In the genomic region with DNA sequence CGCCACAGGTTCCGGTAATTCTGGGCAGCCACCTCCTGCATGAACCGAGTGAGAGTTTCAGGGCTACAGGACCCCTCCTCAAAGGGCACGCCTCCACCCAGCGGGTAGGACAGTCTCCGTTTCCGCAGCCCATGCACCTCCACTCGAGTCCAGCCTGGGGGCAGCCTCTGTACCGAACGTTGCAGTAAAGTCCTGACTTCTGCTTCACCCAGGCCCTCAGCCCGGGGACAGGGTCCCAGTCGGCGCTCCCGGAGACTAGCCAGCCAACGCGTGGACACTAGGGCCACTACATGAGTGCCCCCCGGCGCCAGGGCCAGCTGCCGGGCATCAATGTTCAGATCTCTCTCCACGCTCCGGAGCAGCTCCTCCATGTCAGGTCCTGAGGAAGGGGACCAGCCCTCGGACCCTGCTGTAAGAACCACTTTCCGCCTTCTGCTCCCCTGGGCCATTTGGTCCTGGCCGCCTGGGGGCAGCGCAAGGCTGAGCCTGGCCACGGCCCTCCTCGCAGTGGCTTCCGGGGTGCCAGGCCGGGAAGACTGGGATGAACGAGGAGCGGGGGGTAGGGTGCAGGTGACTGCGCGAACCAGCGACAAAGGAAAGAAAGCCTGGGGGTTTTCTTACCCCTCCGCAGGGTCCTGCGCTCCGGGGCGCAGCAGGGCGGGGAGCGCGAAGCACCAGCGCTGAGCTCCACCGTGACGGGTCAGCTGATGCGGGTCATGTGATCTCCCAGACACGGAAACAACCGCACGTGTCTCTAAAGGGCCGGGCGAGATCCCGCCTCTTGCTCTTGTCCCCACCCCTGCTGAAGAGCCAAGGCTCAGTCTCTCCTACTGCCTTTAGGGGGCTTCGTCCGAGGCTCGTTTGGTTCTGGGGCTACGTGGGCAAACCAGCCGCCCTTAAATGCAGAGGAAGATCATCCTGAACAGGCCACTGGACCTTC, we compare ENCODE assay signal across 8 mouse cellular contexts. TPM values are rescaled to one million over a fixed set of nuclear protein-coding genes. Genes with fewer than 3 reads are reported as not detected.
A peak's percentile ranks its signal among the peaks of the same experiment; 100 is the strongest.
DNase-seq lines count a peak whose midpoint lies in the region; ATAC-seq and TF ChIP-seq lines count a peak whose summit lies in the region.

Gene Wdr81, minus strand, starts transcription at position 727 of the 940 bp plus-strand sequence.

- H3K9me3 ChIP-seq in heart, embryonic 10.5 days, result no peaks in the 10 kb centered on the region
- H3K9me3 ChIP-seq in kidney, embryonic 14.5 days (ENCODE audit: control insufficient read depth, low read length), result no peaks in the 10 kb centered on the region
- no peaks in the 10 kb centered on the region for H3K9me3 ChIP-seq in limb, embryonic 15.5 days
- H3K9me3 ChIP-seq in midbrain, postnatal 0 days (ENCODE audit: low read length), result no peaks in the 10 kb centered on the region

- H3K9ac ChIP-seq in kidney, embryonic 14.5 days (ENCODE audit: low read depth, low read length), result peak within 1 kb of the TSS; percentile 59
- H3K9ac ChIP-seq in limb, embryonic 15.5 days, result peak within 1 kb of the TSS; percentile 56
- peak within 1 kb of the TSS; percentile 75 for H3K9ac ChIP-seq in midbrain, postnatal 0 days (replicated peaks; ENCODE audit: low read length, poor library complexity, severe bottlenecking)

- H3K4me3 ChIP-seq in heart, embryonic 10.5 days, result peak within 1 kb of the TSS; percentile 75
- H3K4me3 ChIP-seq in kidney, embryonic 14.5 days (ENCODE audit: low read length), result peak within 1 kb of the TSS; percentile 62
- peak within 1 kb of the TSS; percentile 72 for H3K4me3 ChIP-seq in limb, embryonic 15.5 days
- H3K4me3 ChIP-seq in midbrain, postnatal 0 days (ENCODE audit: low read depth, low read length), result peak within 1 kb of the TSS; percentile 73

- 0 out of 2 replicates have a peak, but pooled peaks have one; percentile 11 for TF ChIP-seq POLR2A in brain, embryonic 14.5 days (IDR thresholded peaks at IDR 0.05; ENCODE audit: borderline replicate concordance, extremely low read depth, insufficient read depth, insufficient read length, poor library complexity, severe bottlenecking)

- peak; percentile 73 for ATAC-seq in erythroblast, adult 5-6 weeks (replicated peaks; ENCODE audit: low FRiP score, poor library complexity, severe bottlenecking)
- peak; percentile 93 for ATAC-seq in kidney, embryonic 14.5 days (ENCODE audit: low FRiP score, low TSS enrichment)
- ATAC-seq in limb, embryonic 15.5 days (ENCODE audit: insufficient number of reproducible peaks, low FRiP score, low TSS enrichment, low read depth), result peak; percentile 93
- peak; percentile 91 for ATAC-seq in midbrain, postnatal 0 days (ENCODE audit: low FRiP score)

- 3% methylated on average over 56 of the region's 56 CpGs for WGBS in heart, embryonic 10.5 days
- 2% methylated on average over 56 of the region's 56 CpGs for WGBS in kidney, embryonic 14.5 days
- 1% methylated on average over 56 of the region's 56 CpGs for WGBS in limb, embryonic 15.5 days
- WGBS in midbrain, postnatal 0 days, result 3% methylated on average over 54 of the region's 56 CpGs

- H3K27me3 ChIP-seq in heart, embryonic 10.5 days (ENCODE audit: insufficient read depth, poor library complexity, severe bottlenecking), result no peaks in the 10 kb centered on the region
- no peaks in the 10 kb centered on the region for H3K27me3 ChIP-seq in kidney, embryonic 14.5 days (ENCODE audit: control insufficient read depth, insufficient read depth, low read length)
- no peaks in the 10 kb centered on the region for H3K27me3 ChIP-seq in limb, embryonic 15.5 days
- H3K27me3 ChIP-seq in midbrain, postnatal 0 days (ENCODE audit: insufficient read depth, low read length), result no peaks in the 10 kb centered on the region

- TF ChIP-seq CTCF in brain, embryonic 14.5 days (IDR thresholded peaks at IDR 0.05; ENCODE audit: borderline replicate concordance, extremely low read depth, insufficient read depth, insufficient read length), result peak; percentile 46; the same call in 1 of the 2 replicates
- TF ChIP-seq CTCF in midbrain, postnatal 0 days (IDR thresholded peaks at IDR 0.05), result peak; percentile 51

- peak; percentile 91 for DNase-seq in CD4-positive helper T cell, adult 2 months (ENCODE audit: low read depth, low spot score)
- DNase-seq in brain, embryonic 14.5 days (ENCODE audit: low read depth), result peak; percentile 94
- DNase-seq in heart, embryonic 10.5 days (ENCODE audit: low spot score), result peak; percentile 98
- DNase-seq in midbrain, postnatal 0 days (ENCODE audit: low spot score), result peak; percentile 94
- DNase-seq in spleen, postnatal 14 days (ENCODE audit: low spot score in 2 of 2), result peak; percentile 70 to 80

- peaks cover 51% of the 10 kb centered on the region for H3K4me1 ChIP-seq in heart, embryonic 10.5 days
- H3K4me1 ChIP-seq in kidney, embryonic 14.5 days (ENCODE audit: control insufficient read depth, insufficient read depth, low read length), result peaks cover 12% of the 10 kb centered on the region; the same call in 1 of the 2 replicates
- peaks cover 39% of the 10 kb centered on the region for H3K4me1 ChIP-seq in limb, embryonic 15.5 days
- H3K4me1 ChIP-seq in midbrain, postnatal 0 days (ENCODE audit: insufficient read depth, low read length), result peaks cover 13% of the 10 kb centered on the region; the same call in 1 of the 2 replicates

- H3K27ac ChIP-seq in heart, embryonic 10.5 days, result peak within 1 kb of the TSS; percentile 86
- peak within 1 kb of the TSS; percentile 33; the same call in 1 of the 2 replicates for H3K27ac ChIP-seq in kidney, embryonic 14.5 days (ENCODE audit: low read depth, low read length)
- H3K27ac ChIP-seq in limb, embryonic 15.5 days, result peak within 1 kb of the TSS; percentile 83
- peak within 1 kb of the TSS; percentile 34 for H3K27ac ChIP-seq in midbrain, postnatal 0 days (ENCODE audit: low read depth, low read length)

- peak within 1 kb of the TSS; percentile 95 for H3K4me2 ChIP-seq in kidney, embryonic 14.5 days (replicated peaks; ENCODE audit: low read depth, low read length)
- H3K4me2 ChIP-seq in limb, embryonic 15.5 days, result peak within 1 kb of the TSS; percentile 100
- H3K4me2 ChIP-seq in midbrain, postnatal 0 days (ENCODE audit: low read depth, low read length, poor library complexity, severe bottlenecking), result peak within 1 kb of the TSS; percentile 100

- peaks cover 18% of the 10 kb centered on the region for H3K36me3 ChIP-seq in heart, embryonic 10.5 days
- peaks cover 3% of the 10 kb centered on the region; the same call in 1 of the 2 replicates for H3K36me3 ChIP-seq in kidney, embryonic 14.5 days (ENCODE audit: control insufficient read depth, insufficient read depth, low read length)
- H3K36me3 ChIP-seq in limb, embryonic 15.5 days, result peaks cover 18% of the 10 kb centered on the region
- H3K36me3 ChIP-seq in midbrain, postnatal 0 days (ENCODE audit: insufficient read depth, low read length), result peaks cover 4% of the 10 kb centered on the region

RNA-seq across cellular contexts. Expression of gene Wdr81, which starts in this region (rescaled TPM):
- 9.2 and 13.4 TPM in 2 replicates for polyA plus RNA-seq in brain, embryonic 14.5 days (2012; rRNA removed)
- 22.6 and 24.8 TPM in 2 replicates for total RNA-seq in erythroblast, adult 5-6 weeks (2015; ENCODE audit: low replicate concordance)
- 27.3 and 28.2 TPM in 2 replicates for total RNA-seq in erythroblast, adult 5-6 weeks (2017; ENCODE audit: low replicate concordance)
- polyA plus RNA-seq in heart, embryonic 10.5 days (2016; fragmentation: Nextera tagmentation; extraction: Ambion mirVana), result 6.9 and 7.6 TPM in 2 replicates
- polyA plus RNA-seq in kidney, embryonic 14.5 days (2014; fragmentation: Nextera tagmentation; extraction: Ambion mirVana), result 2.8 and 4.8 TPM in 2 replicates
- 5.8 and 6.5 TPM in 2 replicates for polyA plus RNA-seq in limb, embryonic 15.5 days (2015; fragmentation: Nextera tagmentation; extraction: Ambion mirVana)
- 17.4 and 29.7 TPM in 2 replicates for total RNA-seq in midbrain, postnatal 0 days (2014; rRNA removed)
- polyA plus RNA-seq in midbrain, postnatal 0 days (2015; fragmentation: Nextera tagmentation; extraction: Ambion mirVana), result 4.5 and 4.8 TPM in 2 replicates

Comparison
In these comparisons a context has a peak if more than half of its experiments do, and no peak if none do; other contexts are left out.
1. Peak in every context shown above with its lines: DNase-seq, ATAC-seq, H3K4me3 ChIP-seq and H3K27ac ChIP-seq.
2. H3K27ac ChIP-seq: peak in every context shown above with its lines; median percentile 86 in heart, embryonic 10.5 days; 83 in limb, embryonic 15.5 days; 34 in midbrain, postnatal 0 days; 33 in kidney, embryonic 14.5 days.